Mouse (Mus musculus) myocyte (in vitro differentiated cells): ENCODE measurements around the gene Ddah1.

ENCODE experiments used
- MAX ChIP-seq: IDR thresholded peaks from one replicate; pipeline ENCODE4 v1.6.1; 2011; ENCODE audit warnings: low read depth, mild to moderate bottlenecking, control low read depth
- MYOD1 ChIP-seq, 3 experiments: IDR thresholded peaks; one replicate each; pipeline ENCODE4 v1.6.1; 2011; ENCODE audit warnings: control low read depth in 2 of 3, low read depth in 2 of 3, mild to moderate bottlenecking in 2 of 3, moderate library complexity in 1 of 3; ENCODE audit not compliant: insufficient read length in 2 of 3, control insufficient read depth in 1 of 3
- POLR2A ChIP-seq: IDR thresholded peaks from one replicate; pipeline ENCODE4 v1.6.1; 2011; ENCODE audit warnings: low read depth, mild to moderate bottlenecking, control low read depth, moderate library complexity; ENCODE audit not compliant: insufficient read length
- TCF12 ChIP-seq: IDR thresholded peaks from one replicate; pipeline ENCODE4 v1.6.1; 2011; ENCODE audit warnings: mild to moderate bottlenecking, control low read depth; ENCODE audit not compliant: poor library complexity, insufficient read depth, severe bottlenecking
- USF1 ChIP-seq: IDR thresholded peaks from one replicate; pipeline ENCODE4 v1.6.1; 2011; ENCODE audit warnings: low read depth, mild to moderate bottlenecking, control low read depth, moderate library complexity

- TF ChIP-seq POLR2A = no peak
- TF ChIP-seq MYOD1 (IDR thresholded peaks at IDR 0.05; ENCODE audit: control insufficient read depth in 1 of 3, insufficient read length in 2 of 3, low read depth in 2 of 3) = no peak
- no peak for TF ChIP-seq MAX
- TF ChIP-seq TCF12 = no peak
- TF ChIP-seq USF1 = no peak
Observed at GRCm38 (mm10) chr3:145764416-145764815, 5.9 kb downstream of the Ddah1 start.
